Mouse (Mus musculus): ENCODE results near the gene Gm11060.

- TF ChIP-seq CTCF (IDR thresholded peaks at IDR 0.05; ENCODE audit: control insufficient read depth, insufficient read depth, insufficient replicate concordance, low read depth, low read length) (no peak), POLR2A (IDR thresholded peaks at IDR 0.05; ENCODE audit: control insufficient read depth, low read depth, low read length) (no peak)
Observed at GRCm38 (mm10) chr2:105128564-105128963, 36.7 kb downstream of the Gm11060 start.
